Mouse (Mus musculus): ENCODE measurements around the gene Pmf1. TPM values are rescaled to one million over a fixed set of nuclear protein-coding genes. Genes with fewer than 3 reads are reported as not detected.

The Pmf1 gene
- polyA plus RNA-seq, 1 experiment from 2014 or later: 104 TPM

DNA sequence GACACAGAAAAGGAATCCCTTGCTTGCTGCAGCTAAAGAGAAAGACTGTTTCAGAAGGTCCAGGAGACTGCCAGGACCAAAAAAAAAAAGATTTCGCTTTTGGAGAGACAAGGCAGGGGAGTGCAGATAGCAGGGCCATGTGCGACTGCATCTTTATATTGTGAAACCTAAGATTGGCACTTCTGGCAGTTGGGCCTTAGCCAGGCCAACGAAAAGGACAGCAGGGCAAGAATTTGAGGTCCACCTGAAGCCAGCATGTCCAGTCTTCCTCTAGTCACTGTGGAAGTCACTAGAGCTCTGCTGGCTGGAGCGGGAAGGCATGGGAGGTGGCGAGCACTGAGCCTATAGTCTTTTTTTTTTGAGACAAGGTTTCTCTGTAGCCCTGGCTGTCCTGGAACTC, 1.2 kb downstream of the Pmf1 start:
- 49% methylated on average over 5 of the region's 5 CpGs for WGBS
- Histone ChIP-seq H3K4me1 (ENCODE audit: control insufficient read depth, insufficient read depth, low read length) (peaks cover 30% of the 10 kb centered on the region), H3K27me3 (ENCODE audit: control insufficient read depth, insufficient read depth, low read length) (no peaks in the 10 kb centered on the region), H3K27ac (ENCODE audit: low read length) (no peak overlapping the region), H3K4me3 (replicated peaks; ENCODE audit: low read length) (peak overlapping the region; percentile 80), H3K36me3 (ENCODE audit: control insufficient read depth, insufficient read depth, low read length) (no peaks in the 10 kb centered on the region), H3K9ac (ENCODE audit: low read length) (peak overlapping the region; percentile 89), H3K4me2 (ENCODE audit: low read depth, low read length) (peak overlapping the region; percentile 88), H3K9me3 (replicated peaks; ENCODE audit: control insufficient read depth, low read length) (no peaks in the 10 kb centered on the region)
- ATAC-seq (ENCODE audit: insufficient read depth, low FRiP score): no peak

DNA sequence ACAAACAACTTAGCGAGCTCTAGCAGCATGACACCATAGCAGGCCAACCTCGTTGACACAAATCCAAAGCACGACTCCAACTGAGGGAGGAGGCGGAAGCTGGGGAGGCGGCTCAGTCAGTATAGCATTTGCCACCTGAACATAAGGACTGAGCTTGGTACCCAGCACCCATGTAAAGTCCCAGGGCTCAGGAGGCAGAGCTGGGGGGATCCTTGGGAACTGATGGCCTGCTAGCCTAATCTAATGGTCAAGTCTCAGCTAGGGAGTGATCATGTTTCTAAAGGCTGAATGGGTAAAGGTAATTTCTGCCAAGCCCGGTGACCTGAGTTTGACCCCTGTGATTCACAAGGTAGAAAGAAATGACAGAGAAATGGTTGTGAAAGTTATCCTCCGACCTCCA, 2.6 kb downstream of the Pmf1 start:
- Histone ChIP-seq H3K9me3 (replicated peaks; ENCODE audit: control insufficient read depth, low read length) (no peaks in the 10 kb centered on the region), H3K36me3 (ENCODE audit: control insufficient read depth, insufficient read depth, low read length) (no peaks in the 10 kb centered on the region), H3K4me1 (ENCODE audit: control insufficient read depth, insufficient read depth, low read length) (peaks cover 30% of the 10 kb centered on the region), H3K4me3 (replicated peaks; ENCODE audit: low read length) (no peak overlapping the region), H3K27ac (ENCODE audit: low read length) (no peak overlapping the region), H3K27me3 (ENCODE audit: control insufficient read depth, insufficient read depth, low read length) (no peaks in the 10 kb centered on the region), H3K9ac (ENCODE audit: low read length) (no peak overlapping the region), H3K4me2 (ENCODE audit: low read depth, low read length) (no peak overlapping the region)
- WGBS: 42% methylated on average over 7 of the region's 7 CpGs
- ATAC-seq (ENCODE audit: insufficient read depth, low FRiP score): no peak

DNA sequence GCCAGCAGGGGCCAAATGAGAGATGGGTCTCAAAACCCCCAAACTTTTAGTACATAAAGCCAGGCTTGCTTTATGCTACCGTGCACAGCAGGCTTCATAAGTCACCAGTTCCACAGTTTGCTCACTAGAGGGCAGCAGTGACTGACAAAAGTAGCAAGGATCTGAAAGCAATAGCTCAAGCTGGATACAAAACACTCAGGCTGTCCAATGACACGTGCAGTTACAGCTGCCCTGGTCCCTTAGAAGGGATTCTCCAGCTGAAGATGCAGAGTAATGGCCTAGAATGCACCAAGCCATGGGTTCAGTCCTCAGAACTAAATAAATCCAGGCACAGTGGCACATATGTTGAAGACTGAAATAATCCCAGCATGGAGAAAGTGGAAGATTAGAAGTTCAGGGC, 3.0 kb downstream of the Pmf1 start:
- no peaks in the 10 kb centered on the region for H3K27me3 ChIP-seq (ENCODE audit: control insufficient read depth, insufficient read depth, low read length)
- no peaks in the 10 kb centered on the region for H3K36me3 ChIP-seq (ENCODE audit: control insufficient read depth, insufficient read depth, low read length)
- WGBS: 2% methylated on average over 2 of the region's 2 CpGs
- no peak overlapping the region for H3K27ac ChIP-seq (ENCODE audit: low read length)
- no peak overlapping the region for H3K9ac ChIP-seq (ENCODE audit: low read length)
- H3K4me1 ChIP-seq (ENCODE audit: control insufficient read depth, insufficient read depth, low read length): peaks cover 30% of the 10 kb centered on the region
- H3K4me2 ChIP-seq (ENCODE audit: low read depth, low read length): no peak overlapping the region
- no peak overlapping the region for H3K4me3 ChIP-seq (replicated peaks; ENCODE audit: low read length)
- H3K9me3 ChIP-seq (replicated peaks; ENCODE audit: control insufficient read depth, low read length): no peaks in the 10 kb centered on the region
- no peak for ATAC-seq (ENCODE audit: insufficient read depth, low FRiP score)

DNA sequence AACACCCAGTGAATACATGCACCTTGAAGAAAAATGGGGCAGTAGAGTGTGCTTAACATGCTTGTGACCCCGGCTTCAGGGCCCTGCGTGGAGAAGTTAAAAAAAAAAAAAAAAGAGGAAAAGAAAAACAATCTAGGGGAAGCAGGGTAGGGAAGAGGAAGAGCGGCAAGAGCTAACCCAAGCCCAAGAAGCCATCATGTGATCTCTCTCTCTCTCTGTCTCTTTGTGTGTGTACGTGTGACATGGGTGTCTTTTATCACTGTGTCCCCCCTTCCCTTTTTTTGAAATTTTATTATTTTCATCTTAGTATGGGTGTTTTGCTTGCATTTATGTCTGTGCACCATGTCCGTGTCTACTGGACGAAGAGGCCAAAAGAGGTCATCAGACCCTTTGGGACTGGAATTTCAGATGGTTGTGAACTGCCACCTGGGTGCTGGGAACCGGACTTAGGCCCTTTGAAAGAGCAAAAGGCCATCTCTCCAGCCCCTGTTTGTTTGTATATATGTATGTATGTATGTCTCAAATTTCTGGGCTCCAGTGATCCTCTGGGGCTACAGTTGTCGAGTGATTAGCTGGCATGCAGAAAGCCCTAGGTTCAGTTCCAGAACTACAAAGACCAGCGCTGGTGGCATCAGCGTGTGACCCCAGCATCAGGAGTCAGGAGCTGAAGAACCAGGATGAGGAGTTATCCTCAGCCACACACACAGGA, 6.5 kb downstream of the Pmf1 start:
- Histone ChIP-seq H3K4me2 (ENCODE audit: low read depth, low read length) (no peak overlapping the region), H3K27ac (ENCODE audit: low read length) (no peak overlapping the region), H3K9me3 (replicated peaks; ENCODE audit: control insufficient read depth, low read length) (no peaks in the 10 kb centered on the region), H3K4me1 (ENCODE audit: control insufficient read depth, insufficient read depth, low read length) (peaks cover 13% of the 10 kb centered on the region), H3K4me3 (replicated peaks; ENCODE audit: low read length) (no peak overlapping the region), H3K9ac (ENCODE audit: low read length) (no peak overlapping the region), H3K27me3 (ENCODE audit: control insufficient read depth, insufficient read depth, low read length) (no peaks in the 10 kb centered on the region), H3K36me3 (ENCODE audit: control insufficient read depth, insufficient read depth, low read length) (no peaks in the 10 kb centered on the region)
- WGBS: 89% methylated on average over 10 of the region's 10 CpGs
- ATAC-seq (ENCODE audit: insufficient read depth, low FRiP score): no peak

DNA sequence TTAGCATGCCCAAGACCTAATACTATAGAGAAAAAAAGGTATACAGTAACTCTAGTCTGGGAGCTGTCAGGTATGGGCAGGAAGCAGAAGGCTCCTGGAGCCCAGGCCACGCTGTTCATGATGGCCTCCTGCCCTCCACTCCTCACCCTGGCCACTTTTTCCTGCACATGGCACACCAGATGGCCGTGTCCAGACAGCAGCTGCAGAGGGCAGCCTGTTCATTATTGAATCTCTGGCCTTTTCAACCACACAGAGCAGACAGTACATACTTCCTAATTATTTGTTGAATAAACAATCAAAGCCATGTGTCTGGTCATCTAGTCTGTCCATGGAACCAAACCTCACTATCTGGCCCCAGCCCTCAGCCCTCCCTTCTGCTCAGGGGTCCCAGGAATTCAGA, 11.5 kb downstream of the Pmf1 start:
- Histone ChIP-seq H3K27me3 (ENCODE audit: control insufficient read depth, insufficient read depth, low read length) (no peaks in the 10 kb centered on the region), H3K9ac (ENCODE audit: low read length) (no peak overlapping the region), H3K36me3 (ENCODE audit: control insufficient read depth, insufficient read depth, low read length) (no peaks in the 10 kb centered on the region), H3K4me2 (ENCODE audit: low read depth, low read length) (no peak overlapping the region), H3K4me3 (replicated peaks; ENCODE audit: low read length) (no peak overlapping the region), H3K4me1 (ENCODE audit: control insufficient read depth, insufficient read depth, low read length) (no peaks in the 10 kb centered on the region), H3K27ac (ENCODE audit: low read length) (no peak overlapping the region), H3K9me3 (replicated peaks; ENCODE audit: control insufficient read depth, low read length) (no peaks in the 10 kb centered on the region)
- ATAC-seq (ENCODE audit: insufficient read depth, low FRiP score): peak; percentile 10; the same call in 1 of the 2 replicates
- 83% methylated on average over 2 of the region's 2 CpGs for whole genome bisulfite sequencing

DNA sequence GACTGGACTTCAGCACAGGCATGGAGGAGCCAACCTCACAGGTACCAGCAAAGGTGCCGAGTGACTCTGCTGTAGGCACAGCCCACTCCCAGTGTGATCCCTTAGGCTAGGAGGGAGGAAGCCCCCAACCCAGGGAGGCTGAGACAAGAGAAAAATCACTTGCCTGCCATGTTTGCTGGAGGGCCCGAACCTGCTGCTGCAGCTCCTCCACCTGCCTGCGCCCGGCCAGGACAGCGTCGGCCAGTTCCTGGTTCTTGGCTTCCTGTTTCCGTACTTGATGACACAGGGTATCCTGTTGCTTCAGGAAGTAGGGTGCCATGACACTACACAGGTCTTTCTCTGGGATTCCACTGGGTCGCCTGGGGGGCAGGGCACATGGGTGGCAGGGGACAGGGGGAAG, 14.4 kb downstream of the Pmf1 start:
- Histone ChIP-seq H3K27me3 (ENCODE audit: control insufficient read depth, insufficient read depth, low read length) (no peaks in the 10 kb centered on the region), H3K27ac (ENCODE audit: low read length) (no peak overlapping the region), H3K9ac (ENCODE audit: low read length) (no peak overlapping the region), H3K4me1 (ENCODE audit: control insufficient read depth, insufficient read depth, low read length) (no peaks in the 10 kb centered on the region), H3K4me3 (replicated peaks; ENCODE audit: low read length) (no peak overlapping the region), H3K4me2 (ENCODE audit: low read depth, low read length) (no peak overlapping the region), H3K36me3 (ENCODE audit: control insufficient read depth, insufficient read depth, low read length) (no peaks in the 10 kb centered on the region), H3K9me3 (replicated peaks; ENCODE audit: control insufficient read depth, low read length) (no peaks in the 10 kb centered on the region)
- WGBS: 91% methylated on average over 8 of the region's 8 CpGs
- ATAC-seq (ENCODE audit: insufficient read depth, low FRiP score): no peak

DNA sequence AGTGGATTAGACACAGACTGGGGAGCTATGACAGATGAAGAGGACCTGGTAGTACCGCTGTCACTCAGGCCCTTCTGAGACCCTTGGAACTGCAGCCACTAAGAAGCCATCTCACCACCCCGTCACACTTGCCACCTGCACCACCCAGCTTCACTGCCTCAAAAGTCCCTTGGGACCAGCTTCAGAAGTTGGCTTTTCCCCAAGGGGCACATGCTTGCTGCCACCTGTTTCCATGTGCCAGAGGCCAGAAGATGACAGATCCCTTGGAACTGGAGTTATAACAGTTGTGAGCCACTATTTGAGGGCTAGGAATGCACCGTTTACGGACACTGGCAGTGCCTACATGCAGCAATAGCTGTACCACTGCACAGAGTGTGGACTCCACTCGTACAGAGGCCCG, 14.8 kb downstream of the Pmf1 start:
- H3K9ac ChIP-seq (ENCODE audit: low read length): no peak overlapping the region
- no peak overlapping the region for H3K27ac ChIP-seq (ENCODE audit: low read length)
- H3K4me2 ChIP-seq (ENCODE audit: low read depth, low read length): no peak overlapping the region
- H3K4me1 ChIP-seq (ENCODE audit: control insufficient read depth, insufficient read depth, low read length): no peaks in the 10 kb centered on the region
- 0 out of 2 replicates have a peak, but pooled peaks cover 1% of the 10 kb centered on the region for H3K36me3 ChIP-seq (ENCODE audit: control insufficient read depth, insufficient read depth, low read length)
- 96% methylated on average over 6 of the region's 6 CpGs for WGBS
- ATAC-seq (ENCODE audit: insufficient read depth, low FRiP score): no peak
- no peaks in the 10 kb centered on the region for H3K9me3 ChIP-seq (replicated peaks; ENCODE audit: control insufficient read depth, low read length)
- H3K4me3 ChIP-seq (replicated peaks; ENCODE audit: low read length): no peak overlapping the region
- no peaks in the 10 kb centered on the region for H3K27me3 ChIP-seq (ENCODE audit: control insufficient read depth, insufficient read depth, low read length)

DNA sequence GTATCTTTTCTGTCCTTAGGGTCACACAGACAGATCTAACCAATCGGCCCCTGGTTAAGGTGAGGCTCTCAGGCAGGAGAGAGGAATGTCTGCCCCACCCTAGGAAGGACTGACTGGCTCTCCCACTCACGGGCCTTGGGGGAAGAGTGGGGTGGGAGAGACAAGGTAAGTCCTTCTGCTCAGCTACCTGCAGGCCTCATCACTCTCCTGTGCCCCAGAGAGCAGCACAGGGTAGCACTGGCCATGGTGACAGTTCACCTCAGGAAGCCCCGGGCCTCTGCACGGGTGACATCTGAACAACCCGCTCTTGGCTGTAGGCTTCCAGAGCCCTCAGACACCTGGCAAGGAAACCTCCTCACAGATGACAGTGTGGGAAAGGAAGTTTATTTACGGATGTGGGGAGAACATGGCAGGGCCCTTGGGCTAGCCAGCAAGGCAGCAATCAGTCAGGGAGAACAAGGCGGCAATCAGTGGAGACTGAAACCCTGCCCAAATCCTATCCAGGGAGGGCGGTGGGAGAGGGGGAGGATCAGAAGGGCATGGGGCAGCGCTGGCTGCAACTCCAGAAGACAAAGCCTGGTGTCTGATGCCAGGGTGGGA, 16.3 kb downstream of the Pmf1 start:
- WGBS: 83% methylated on average over 9 of the region's 9 CpGs
- Histone ChIP-seq H3K4me2 (ENCODE audit: low read depth, low read length) (no peak overlapping the region), H3K27ac (ENCODE audit: low read length) (no peak overlapping the region), H3K9ac (ENCODE audit: low read length) (no peak overlapping the region), H3K4me3 (replicated peaks; ENCODE audit: low read length) (no peak overlapping the region), H3K36me3 (ENCODE audit: control insufficient read depth, insufficient read depth, low read length) (0 out of 2 replicates have a peak, but pooled peaks cover 5% of the 10 kb centered on the region), H3K27me3 (ENCODE audit: control insufficient read depth, insufficient read depth, low read length) (no peaks in the 10 kb centered on the region), H3K9me3 (replicated peaks; ENCODE audit: control insufficient read depth, low read length) (no peaks in the 10 kb centered on the region), H3K4me1 (ENCODE audit: control insufficient read depth, insufficient read depth, low read length) (no peaks in the 10 kb centered on the region)
- ATAC-seq (ENCODE audit: insufficient read depth, low FRiP score): no peak

DNA sequence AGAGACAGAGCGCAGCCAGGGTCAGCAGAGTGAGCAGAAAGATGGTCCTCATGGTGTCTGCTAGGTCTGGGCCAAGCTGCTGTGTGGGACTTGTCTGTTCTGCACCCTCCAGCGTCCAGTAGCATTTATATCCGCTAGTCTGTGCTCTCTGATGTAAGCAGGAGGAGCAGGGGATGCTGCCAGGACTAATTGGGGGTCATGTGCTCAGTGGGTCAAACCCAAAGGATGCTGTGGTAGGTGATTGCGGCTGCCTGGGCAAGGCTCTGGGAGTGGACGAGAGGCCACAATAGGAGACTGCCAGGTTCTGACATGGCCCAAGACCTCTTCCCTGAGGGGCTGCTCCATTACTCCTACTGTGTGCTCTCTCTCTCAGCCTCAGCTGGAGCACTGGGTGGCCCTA, 25.8 kb downstream of the Pmf1 start, which contains the start of gene Bglap:
Gene Bglap, minus strand, starts transcription at position 101 of the 400 bp plus-strand sequence.
- 80% methylated on average over 5 of the region's 5 CpGs for WGBS
- no peak for ATAC-seq (ENCODE audit: insufficient read depth, low FRiP score)
- H3K36me3 ChIP-seq (ENCODE audit: control insufficient read depth, insufficient read depth, low read length): no peaks in the 10 kb centered on the region

More for the DNA sequence above, 25.8 kb downstream of the Pmf1 start, which contains the start of gene Bglap:
- H3K27ac ChIP-seq (ENCODE audit: low read length): no peak within 1 kb of the TSS
- H3K4me1 ChIP-seq (ENCODE audit: control insufficient read depth, insufficient read depth, low read length): no peaks in the 10 kb centered on the region
- no peak within 1 kb of the TSS for H3K4me3 ChIP-seq (replicated peaks; ENCODE audit: low read length)
- no peak within 1 kb of the TSS for H3K4me2 ChIP-seq (ENCODE audit: low read depth, low read length)
- H3K27me3 ChIP-seq (ENCODE audit: control insufficient read depth, insufficient read depth, low read length): no peaks in the 10 kb centered on the region
- H3K9ac ChIP-seq (ENCODE audit: low read length): no peak within 1 kb of the TSS
- no peaks in the 10 kb centered on the region for H3K9me3 ChIP-seq (replicated peaks; ENCODE audit: control insufficient read depth, low read length)
